Mouse (Mus musculus) gastrocnemius, postnatal 36 days (tissue): ENCODE data around the gene Shisa5. TPM values are rescaled to one million over a fixed set of nuclear protein-coding genes. Genes with fewer than 3 reads are reported as not detected.

Experiments
- DNase-seq, 2 experiments: peaks; one replicate each; pipeline ENCODE4 v3.0.0; 2022
- intact Hi-C: fragments of 180-260 bp; cut with DNase I; formaldehyde crosslinking; loops from one replicate; pipeline ENCODE4 v1.15.1; 2025
- total RNA-seq, 2 experiments: library from RNA; stranded (reverse); gene quantifications; 2 replicates each; pipeline ENCODE4 v1.2.3; 2021

Gene Shisa5
- total RNA-seq, 2 experiments from 2014 or later, result 11.9 to 13.4 TPM

- no peak for DNase-seq
- intact Hi-C loops, result no loop called here
These were observed 46.6 kb downstream of the Shisa5 start for GRCm38 (mm10) chr9:109084922-109085321.

- intact Hi-C loops, result loop anchor here (2.0 kb wide), 1 partner anchor 33 kb away; no protein-coding TSS in a partner anchor
- DNase-seq, result peak in 1 of 2 experiments; percentile 21
These were observed 49.6 kb downstream of the Shisa5 start for GRCm38 (mm10) chr9:109087987-109088386.

- intact Hi-C loops, result no loop called here
These were observed 52.1 kb downstream of the Shisa5 start for GRCm38 (mm10) chr9:109090446-109090845.

GRCm38 (mm10) chr9:109091802-109092201 lies 53.4 kb downstream of the Shisa5 start:
- no peak for DNase-seq
- intact Hi-C loops, result no loop called here

More at GRCm38 (mm10) chr9:109090446-109090845, 52.1 kb downstream of the Shisa5 start:
- DNase-seq, result no peak

- DNase-seq, result no peak
- intact Hi-C loops, result no loop called here
These were observed 54.4 kb downstream of the Shisa5 start for GRCm38 (mm10) chr9:109092799-109093198.

GRCm38 (mm10) chr9:109093786-109094552 lies 55.6 kb downstream of the Shisa5 start:
- intact Hi-C loops, result no loop called here

GRCm38 (mm10) chr9:109094553-109095136 lies 56.3 kb downstream of the Shisa5 start:
- DNase-seq, result no peak
- intact Hi-C loops, result no loop called here

More at GRCm38 (mm10) chr9:109093786-109094552, 55.6 kb downstream of the Shisa5 start:
- DNase-seq, result no peak

- DNase-seq, result no peak
- intact Hi-C loops, result no loop called here
These were observed 57.0 kb downstream of the Shisa5 start, which contains the start of gene Plxnb1 for GRCm38 (mm10) chr9:109095137-109095982. Gene Plxnb1 (plus strand): TSS chr9:109095389.

- intact Hi-C loops, result no loop called here
- DNase-seq, result no peak
These were observed 57.9 kb downstream of the Shisa5 start for GRCm38 (mm10) chr9:109096251-109096661.

GRCm38 (mm10) chr9:109096856-109097255 lies 58.5 kb downstream of the Shisa5 start:
- intact Hi-C loops, result no loop called here
- DNase-seq, result no peak

- intact Hi-C loops, result no loop called here
- DNase-seq, result no peak
These were observed 58.9 kb downstream of the Shisa5 start for GRCm38 (mm10) chr9:109097291-109097690.

GRCm38 (mm10) chr9:109097831-109098230 lies 59.5 kb downstream of the Shisa5 start:
- intact Hi-C loops, result no loop called here
- DNase-seq, result no peak

GRCm38 (mm10) chr9:109098366-109098765 lies 60.0 kb downstream of the Shisa5 start:
- DNase-seq, result no peak
- intact Hi-C loops, result no loop called here

- no peak for DNase-seq
These were observed 60.6 kb downstream of the Shisa5 start for GRCm38 (mm10) chr9:109098969-109099368.

GRCm38 (mm10) chr9:109100307-109100928 lies 62.1 kb downstream of the Shisa5 start:
- no peak for DNase-seq
- intact Hi-C loops, result no loop called here

More at GRCm38 (mm10) chr9:109098969-109099368, 60.6 kb downstream of the Shisa5 start:
- intact Hi-C loops, result no loop called here

GRCm38 (mm10) chr9:109101933-109102445 lies 63.6 kb downstream of the Shisa5 start:
- DNase-seq, result no peak
- intact Hi-C loops, result no loop called here

GRCm38 (mm10) chr9:109102541-109102940 lies 64.2 kb downstream of the Shisa5 start:
- intact Hi-C loops, result no loop called here
- no peak for DNase-seq

- no peak for DNase-seq
- intact Hi-C loops, result no loop called here
These were observed 64.9 kb downstream of the Shisa5 start for GRCm38 (mm10) chr9:109103250-109103649.

GRCm38 (mm10) chr9:109104083-109104482 lies 65.7 kb downstream of the Shisa5 start:
- intact Hi-C loops, result no loop called here
- no peak for DNase-seq

GRCm38 (mm10) chr9:109105011-109105410 lies 66.6 kb downstream of the Shisa5 start:
- DNase-seq, result no peak
- intact Hi-C loops, result no loop called here
